Mouse (Mus musculus) limb, embryonic 11.5 days (tissue): Measurements from ENCODE around the gene Cyp2b13. TPM values are rescaled to one million over a fixed set of nuclear protein-coding genes. Genes with fewer than 3 reads are reported as not detected.
"Not testable (repeated sequence)": the region's sequence is repeated elsewhere in the genome, so short reads cannot be mapped to it uniquely, and the experiment has no call there.

Experiments
- ATAC-seq: fragments of 200-750 bp; cut with Nextera tagmentation; 2 replicates; pipeline ENCODE4 v1.8.0; 2017; ENCODE audit warnings: low read depth; ENCODE audit not compliant: insufficient number of reproducible peaks, low FRiP score, low TSS enrichment
- DNase-seq: peaks from one replicate; pipeline ENCODE4 v3.0.0-alpha.2; 2015; ENCODE audit warnings: low spot score
- H3K27ac ChIP-seq: fragments of 300-500 bp; sonication (generic); replicated peaks from 2 replicates; pipeline ENCODE4 v1.5.1; 2014; ENCODE audit warnings: low read depth, mild to moderate bottlenecking, low read length
- H3K27me3 ChIP-seq: fragments of 300-500 bp; sonication (generic); 2 replicates; pipeline ENCODE4 v1.6.1; 2014; ENCODE audit warnings: mild to moderate bottlenecking, low read length, mixed read lengths; ENCODE audit not compliant: control insufficient read depth, insufficient read depth
- H3K36me3 ChIP-seq: fragments of 300-500 bp; sonication (generic); 2 replicates; pipeline ENCODE4 v1.6.1; 2014; ENCODE audit warnings: mild to moderate bottlenecking, low read length, moderate library complexity, mixed read lengths; ENCODE audit not compliant: control insufficient read depth, insufficient read depth
- H3K4me1 ChIP-seq: fragments of 300-500 bp; sonication (generic); 2 replicates; pipeline ENCODE4 v1.6.1; 2014; ENCODE audit warnings: low read length, mixed read lengths; ENCODE audit not compliant: control insufficient read depth, insufficient read depth
- H3K4me2 ChIP-seq: fragments of 300-500 bp; sonication (generic); 2 replicates; pipeline ENCODE4 v1.6.1; 2014; ENCODE audit warnings: low read depth, mild to moderate bottlenecking, moderate library complexity; ENCODE audit not compliant: severe bottlenecking
- H3K4me3 ChIP-seq: fragments of 300-500 bp; sonication (generic); 2 replicates; pipeline ENCODE4 v1.5.1; 2014; ENCODE audit warnings: low read depth, low read length
- H3K9ac ChIP-seq: fragments of 300-500 bp; sonication (generic); 2 replicates; pipeline ENCODE4 v1.6.1; 2014; ENCODE audit warnings: mild to moderate bottlenecking, low read length
- H3K9me3 ChIP-seq: fragments of 300-500 bp; sonication (generic); 2 replicates; pipeline ENCODE4 v1.6.1; 2016; ENCODE audit warnings: low read length; ENCODE audit not compliant: control insufficient read depth
- WGBS: fragments of 180-500 bp; shearing (Covaris S2); extraction: QIAGEN DNeasy Blood & Tissue Kit; methylation state at CpG from one replicate; pipeline ENCODE4 v1.1.7; 2014; 5-methylcytosine and 5-hydroxymethylcytosine counted together
- polyA plus RNA-seq: library from polyadenylated mRNA; unstranded; fragments of >200 nt; fragmentation: Nextera tagmentation; extraction: Ambion mirVana; gene quantifications from 2 replicates; pipeline ENCODE4 v1.2.1, GENCODE M21; 2014

Gene Cyp2b13
- not detected in 2 replicates for polyA plus RNA-seq

DNA sequence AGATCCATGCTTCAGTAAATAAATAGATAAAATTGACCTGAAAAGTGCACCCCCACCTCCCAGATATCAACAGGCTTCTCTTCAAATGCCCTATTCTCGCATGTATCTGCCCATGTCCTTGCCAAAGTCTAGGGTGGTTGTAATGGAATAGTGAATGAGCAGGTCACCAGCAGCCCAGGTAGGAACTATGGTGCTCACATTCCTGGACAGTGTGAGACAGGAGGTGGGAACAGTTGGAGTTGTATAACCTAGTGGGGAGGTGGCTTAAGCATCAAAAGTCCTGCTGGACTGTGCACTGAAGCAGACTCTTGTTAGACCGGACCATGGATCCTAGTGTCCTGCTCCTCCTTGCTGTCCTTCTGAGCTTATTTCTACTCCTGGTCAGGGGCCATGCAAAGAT is at the start of gene Cyp2b13:
TSS of gene Cyp2b13 (plus strand) at position 301 of the 400 bp plus-strand sequence.
- H3K4me1 ChIP-seq, H3K36me3 ChIP-seq, H3K9ac ChIP-seq, H3K4me2 ChIP-seq, H3K9me3 ChIP-seq, ATAC-seq, DNase-seq, H3K4me3 ChIP-seq, H3K27ac ChIP-seq, H3K27me3 ChIP-seq: not testable (repeated sequence)
- WGBS, result 82% methylated on average over 1 of the region's 2 CpGs

DNA sequence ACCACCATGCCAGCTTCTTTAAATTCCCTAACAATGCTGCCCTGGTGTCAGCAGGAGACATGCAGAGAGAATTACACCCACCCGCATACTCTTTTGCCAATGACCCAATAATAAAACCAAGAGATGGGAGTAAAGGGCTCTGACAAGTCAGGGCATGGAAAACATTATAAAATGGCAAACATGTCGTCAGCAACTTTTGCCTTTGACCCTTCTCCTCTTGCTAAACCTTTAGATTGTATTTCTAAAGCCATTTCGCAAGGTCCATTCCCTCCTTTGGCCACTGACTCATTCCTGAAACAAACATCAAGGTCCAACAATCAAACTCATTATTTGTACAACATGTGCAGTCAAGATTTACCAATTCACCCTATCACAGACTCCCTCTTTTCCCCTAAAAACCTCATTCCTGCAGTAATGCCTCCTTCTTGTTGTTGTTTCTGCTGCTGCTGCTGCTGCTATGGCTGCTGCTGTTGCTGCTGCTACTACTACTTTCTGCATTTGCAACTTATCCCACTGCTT is 41.4 kb upstream of the Cyp2b13 start:
- not testable (repeated sequence) for H3K9ac ChIP-seq, DNase-seq, H3K4me1 ChIP-seq, H3K4me2 ChIP-seq, H3K27me3 ChIP-seq, H3K9me3 ChIP-seq, H3K27ac ChIP-seq, H3K36me3 ChIP-seq, H3K4me3 ChIP-seq, ATAC-seq
- 67% methylated on average over 1 of the region's 3 CpGs for WGBS

DNA sequence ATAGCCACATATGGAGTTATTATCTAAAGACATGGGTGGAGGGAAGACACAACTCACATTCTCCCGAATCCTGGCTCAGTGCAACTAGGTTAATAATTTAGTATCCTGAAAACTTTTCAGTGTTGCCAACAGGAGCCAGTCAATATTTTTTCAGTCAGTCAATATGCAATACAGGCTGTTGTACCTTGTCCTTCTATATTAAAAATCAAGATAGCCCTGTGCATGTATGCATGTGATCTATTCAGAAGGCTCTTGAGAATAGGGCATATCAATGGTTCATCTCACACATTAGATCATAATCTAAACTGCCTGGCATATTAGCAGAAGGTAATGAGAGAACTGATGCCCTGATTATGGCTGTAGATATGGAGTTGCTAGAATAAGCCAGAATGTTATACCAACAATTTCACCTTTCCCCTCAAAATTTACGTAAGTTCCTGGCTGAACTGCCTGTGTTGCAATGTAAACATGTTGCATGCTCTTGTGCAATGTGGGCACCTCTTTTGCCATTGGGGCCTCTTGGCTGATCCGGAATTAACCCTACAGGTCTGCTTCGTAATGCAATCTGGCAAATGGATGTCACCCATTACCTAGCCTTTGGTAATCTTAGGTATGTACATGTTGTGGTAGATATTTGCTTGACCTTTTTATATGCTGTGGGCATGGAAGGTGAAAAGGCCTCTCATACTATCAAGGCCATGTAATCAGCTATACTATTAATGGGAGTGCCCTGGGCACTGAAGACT is 6.2 kb upstream of the Cyp2b13 start:
- DNase-seq, ATAC-seq, H3K9me3 ChIP-seq, H3K36me3 ChIP-seq, H3K4me3 ChIP-seq, H3K9ac ChIP-seq, H3K4me1 ChIP-seq, H3K27me3 ChIP-seq, H3K4me2 ChIP-seq, H3K27ac ChIP-seq: not testable (repeated sequence)
- 85% methylated on average over 3 of the region's 4 CpGs for WGBS

DNA sequence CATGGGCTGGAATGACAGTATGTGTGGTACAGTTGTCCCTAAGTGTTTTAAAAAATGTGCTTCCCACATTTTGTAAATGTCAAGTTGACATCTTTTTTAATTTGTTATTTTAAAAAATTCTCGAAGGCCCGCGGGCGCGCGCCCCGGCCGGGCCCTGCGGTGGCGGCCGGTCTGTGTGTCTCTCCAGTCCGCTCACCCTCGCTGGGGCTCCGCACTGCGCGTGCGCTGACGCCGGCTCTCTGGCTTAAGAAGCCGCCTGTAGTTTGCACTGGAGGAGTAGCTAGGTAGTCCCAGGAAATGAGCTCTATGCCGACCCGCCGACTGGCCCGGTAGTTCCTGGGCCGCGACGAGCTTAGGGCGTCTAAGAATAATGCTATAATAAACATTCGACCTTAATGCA is 10.4 kb downstream of the Cyp2b13 start:
- H3K9me3 ChIP-seq, H3K9ac ChIP-seq, H3K27ac ChIP-seq, H3K36me3 ChIP-seq, H3K4me3 ChIP-seq, H3K4me2 ChIP-seq, ATAC-seq, DNase-seq, H3K4me1 ChIP-seq, H3K27me3 ChIP-seq: not testable (repeated sequence)
- WGBS, result 58% methylated on average over 29 of the region's 29 CpGs

DNA sequence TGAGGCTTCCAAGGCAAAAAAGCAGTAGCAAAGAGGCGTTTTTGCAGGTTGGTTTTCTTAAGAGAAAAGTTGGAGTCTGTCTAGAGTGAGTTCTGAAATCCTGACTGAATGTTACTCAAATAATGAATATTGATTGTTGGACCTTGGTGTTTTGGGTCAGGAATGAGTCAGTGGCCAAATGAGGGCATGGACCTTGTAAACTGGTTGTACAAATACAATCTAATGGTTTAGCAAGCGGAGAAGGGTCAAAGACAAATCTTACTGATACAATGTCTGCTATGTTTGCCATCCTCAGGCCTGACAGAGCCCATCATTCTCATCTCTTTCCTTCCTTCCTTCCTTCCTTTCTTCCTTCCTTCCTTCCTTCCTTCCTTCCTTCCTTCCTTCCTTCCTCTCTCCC is 21.3 kb downstream of the Cyp2b13 start:
- H3K9me3 ChIP-seq, result peaks cover 4% of the 10 kb centered on the region; the same call in 1 of the 2 replicates

DNA sequence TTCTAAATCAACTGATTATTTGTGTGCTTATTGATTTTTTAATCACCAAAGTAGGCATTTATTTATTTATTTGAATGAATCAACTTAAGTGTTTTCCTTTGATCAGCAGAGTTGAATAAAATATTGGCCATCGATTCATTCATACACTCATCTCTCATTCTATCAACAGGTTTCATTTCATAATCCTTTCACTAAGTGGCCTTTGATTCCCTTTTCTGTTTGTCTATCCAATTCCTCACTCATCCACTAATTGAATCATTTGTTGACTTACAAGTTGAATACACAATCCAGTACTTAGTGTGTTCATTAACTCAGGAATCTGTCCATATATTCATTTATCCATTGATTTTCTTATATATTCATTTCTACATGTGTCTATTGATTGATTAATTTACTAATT is 26.1 kb downstream of the Cyp2b13 start:
- H3K27ac ChIP-seq, result no peak overlapping the region
- no peaks in the 10 kb centered on the region for H3K27me3 ChIP-seq
- no peaks in the 10 kb centered on the region for H3K4me1 ChIP-seq
- 95% methylated on average over 1 of the region's 1 CpGs for WGBS
- DNase-seq (no peak), ATAC-seq (no peak)
- H3K4me3 ChIP-seq, result no peak overlapping the region
- H3K9me3 ChIP-seq, result 0 out of 2 replicates have a peak, but pooled peaks cover 2% of the 10 kb centered on the region
- no peak overlapping the region for H3K4me2 ChIP-seq
- H3K36me3 ChIP-seq, result no peaks in the 10 kb centered on the region
- no peak overlapping the region for H3K9ac ChIP-seq

More for the DNA sequence above, 21.3 kb downstream of the Cyp2b13 start:
- no peaks in the 10 kb centered on the region for H3K4me1 ChIP-seq
- ATAC-seq (no peak), DNase-seq (no peak)
- no peaks in the 10 kb centered on the region for H3K36me3 ChIP-seq
- H3K4me3 ChIP-seq, result no peak overlapping the region
- H3K27me3 ChIP-seq, result no peaks in the 10 kb centered on the region
- no peak overlapping the region for H3K9ac ChIP-seq
- 62% methylated on average over 2 of the region's 2 CpGs for WGBS
- H3K4me2 ChIP-seq, result no peak overlapping the region
- no peak overlapping the region for H3K27ac ChIP-seq

- H3K9me3 ChIP-seq, ATAC-seq, H3K27ac ChIP-seq, H3K4me1 ChIP-seq, H3K36me3 ChIP-seq, DNase-seq, H3K4me3 ChIP-seq, H3K4me2 ChIP-seq, H3K9ac ChIP-seq, H3K27me3 ChIP-seq: not testable (repeated sequence)
Measured at GRCm38 (mm10) chr7:26088578-26088977, 27.3 kb downstream of the Cyp2b13 start.

GRCm38 (mm10) chr7:26139623-26140022 is 78.3 kb downstream of the Cyp2b13 start:
- not testable (repeated sequence) for H3K27ac ChIP-seq, H3K9me3 ChIP-seq, H3K4me1 ChIP-seq, H3K4me2 ChIP-seq, H3K27me3 ChIP-seq, H3K9ac ChIP-seq, ATAC-seq, H3K36me3 ChIP-seq, H3K4me3 ChIP-seq, DNase-seq
- WGBS, result no CpG with 5 or more reads among the region's 2 CpGs
